Mouse (Mus musculus): ENCODE data around the gene Tmco4. TPM values are rescaled to one million over a fixed set of nuclear protein-coding genes. Genes with fewer than 3 reads are reported as not detected.
A peak's percentile ranks its signal among the peaks of the same experiment; 100 is the strongest.

The Tmco4 gene
- polyA plus RNA-seq, 1 experiment from 2014 or later: 1.1 TPM

DNA sequence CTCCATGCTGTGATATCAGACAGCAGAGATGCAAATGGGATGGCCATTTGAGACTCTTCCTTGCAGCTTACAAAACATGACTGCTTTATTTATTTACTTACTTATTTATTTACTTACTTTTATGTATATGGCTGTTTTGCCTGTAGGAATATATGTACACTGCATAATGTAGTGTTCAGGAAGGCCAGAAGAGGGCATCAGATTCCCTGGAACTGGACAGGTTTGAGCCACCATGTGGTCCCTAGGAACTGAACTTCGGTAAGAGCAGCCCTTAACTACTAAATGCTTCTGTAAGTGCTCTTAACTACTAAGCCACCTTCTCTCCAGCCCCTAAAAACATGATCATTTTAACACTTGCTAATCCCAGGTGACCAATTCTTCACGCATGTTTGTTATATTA is 105.6 kb downstream of the Tmco4 start:
- H3K4me1 ChIP-seq (replicated peaks): peaks cover 48% of the 10 kb centered on the region
- H3K27me3 ChIP-seq (ENCODE audit: insufficient read depth, poor library complexity, severe bottlenecking): peaks cover 57% of the 10 kb centered on the region
- H3K9me3 ChIP-seq: no peaks in the 10 kb centered on the region
- H3K27ac ChIP-seq: no peak overlapping the region
- WGBS: 41% methylated on average over 2 of the region's 2 CpGs
- no peak overlapping the region for H3K4me3 ChIP-seq
- no peaks in the 10 kb centered on the region for H3K36me3 ChIP-seq
- DNase-seq (ENCODE audit: low spot score): no peak

DNA sequence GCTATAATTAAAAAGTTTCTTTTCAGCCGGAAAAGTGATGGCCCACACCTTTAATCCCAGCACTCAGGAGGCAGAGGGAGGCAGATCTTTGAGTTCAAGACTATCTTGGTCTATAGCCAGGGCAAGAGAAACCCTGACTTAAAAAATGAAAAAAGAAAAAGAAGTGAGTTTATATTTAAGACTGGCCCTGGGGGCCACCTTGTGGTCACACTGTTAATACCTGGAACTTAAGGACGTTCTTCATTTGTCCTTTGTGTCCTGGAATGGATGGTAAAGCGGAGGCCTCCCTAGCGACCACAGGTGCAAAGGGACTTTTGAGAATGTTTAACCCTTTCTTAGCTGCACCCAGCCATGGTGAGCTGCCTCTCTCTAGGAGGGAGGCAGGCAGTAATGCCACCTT is 106.0 kb downstream of the Tmco4 start:
- H3K27me3 ChIP-seq (ENCODE audit: insufficient read depth, poor library complexity, severe bottlenecking): peaks cover 53% of the 10 kb centered on the region
- H3K9me3 ChIP-seq: no peaks in the 10 kb centered on the region
- no peak overlapping the region for H3K27ac ChIP-seq
- 24% methylated on average over 4 of the region's 4 CpGs for WGBS
- H3K36me3 ChIP-seq: no peaks in the 10 kb centered on the region
- no peak overlapping the region for H3K4me3 ChIP-seq
- H3K4me1 ChIP-seq (replicated peaks): peaks cover 52% of the 10 kb centered on the region
- DNase-seq (ENCODE audit: low spot score): no peak

DNA sequence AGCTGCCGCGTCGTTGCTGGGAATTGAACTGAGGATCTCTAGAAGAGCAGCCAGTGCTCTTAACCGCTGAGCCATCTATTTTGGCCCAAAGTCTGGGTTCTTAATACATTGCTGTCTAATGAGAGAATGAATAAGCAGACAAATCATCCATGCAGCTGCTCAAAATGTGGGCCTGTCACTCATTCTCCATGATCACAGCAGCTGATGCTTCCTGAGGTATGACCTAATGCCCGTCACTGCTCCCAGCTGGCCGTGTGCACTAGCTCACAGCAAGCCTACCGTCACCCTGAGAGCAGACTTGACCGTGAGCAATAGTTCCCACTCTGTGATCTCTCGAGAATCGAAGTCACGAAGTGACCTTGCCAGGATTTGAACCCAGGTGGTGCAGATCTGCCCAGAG is 106.8 kb downstream of the Tmco4 start:
- Histone ChIP-seq H3K27ac (no peak overlapping the region), H3K27me3 (ENCODE audit: insufficient read depth, poor library complexity, severe bottlenecking) (peaks cover 49% of the 10 kb centered on the region), H3K4me3 (no peak overlapping the region), H3K36me3 (no peaks in the 10 kb centered on the region), H3K4me1 (replicated peaks) (peaks cover 47% of the 10 kb centered on the region), H3K9me3 (no peaks in the 10 kb centered on the region)
- DNase-seq (ENCODE audit: low spot score): no peak
- 82% methylated on average over 11 of the region's 11 CpGs for WGBS

GRCm38 (mm10) chr4:139080259-139080658 is 107.6 kb downstream of the Tmco4 start:
- H3K9me3 ChIP-seq: no peaks in the 10 kb centered on the region
- 92% methylated on average over 7 of the region's 7 CpGs for WGBS
- no peak for DNase-seq (ENCODE audit: low spot score)
- no peak overlapping the region for H3K4me3 ChIP-seq
- no peaks in the 10 kb centered on the region for H3K36me3 ChIP-seq
- H3K4me1 ChIP-seq (replicated peaks): peaks cover 38% of the 10 kb centered on the region
- peaks cover 49% of the 10 kb centered on the region for H3K27me3 ChIP-seq (ENCODE audit: insufficient read depth, poor library complexity, severe bottlenecking)
- no peak overlapping the region for H3K27ac ChIP-seq

DNA sequence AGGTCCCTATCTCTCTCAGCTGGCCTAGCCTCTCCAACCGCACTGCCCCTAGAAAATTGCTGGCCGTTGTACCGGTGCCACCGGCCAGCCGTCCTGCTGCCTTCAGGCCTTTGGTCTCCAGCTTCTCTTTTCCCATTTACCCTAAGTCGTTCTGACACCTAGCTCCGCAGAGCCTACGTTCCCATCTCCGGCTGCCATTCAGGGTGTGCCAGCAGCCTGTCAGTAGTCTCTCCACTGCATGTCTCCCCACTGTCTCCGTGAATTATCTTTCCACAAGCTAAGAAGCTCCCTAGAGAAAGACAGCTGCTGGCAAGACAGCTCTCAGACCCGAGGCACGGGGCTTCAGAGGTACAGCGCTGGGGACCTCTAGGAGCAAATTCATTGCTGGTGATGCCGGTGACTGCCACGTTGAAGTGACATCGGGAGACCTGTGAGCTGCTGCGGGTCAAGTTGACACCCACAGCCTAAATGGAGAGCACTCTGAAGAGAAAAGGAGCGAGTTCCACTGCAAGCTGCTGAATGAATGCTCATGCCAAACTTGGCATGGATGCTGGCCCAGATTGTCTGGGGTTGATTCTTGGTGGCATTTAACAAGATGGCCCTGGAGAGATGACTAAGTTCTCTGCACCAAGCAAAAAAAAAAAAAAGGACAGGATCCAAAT is 108.7 kb downstream of the Tmco4 start:
- Histone ChIP-seq H3K27me3 (ENCODE audit: insufficient read depth, poor library complexity, severe bottlenecking) (peaks cover 41% of the 10 kb centered on the region), H3K27ac (no peak overlapping the region), H3K36me3 (no peaks in the 10 kb centered on the region), H3K9me3 (no peaks in the 10 kb centered on the region), H3K4me1 (replicated peaks) (peaks cover 32% of the 10 kb centered on the region), H3K4me3 (no peak overlapping the region)
- 78% methylated on average over 18 of the region's 18 CpGs for WGBS
- DNase-seq (ENCODE audit: low spot score): no peak

DNA sequence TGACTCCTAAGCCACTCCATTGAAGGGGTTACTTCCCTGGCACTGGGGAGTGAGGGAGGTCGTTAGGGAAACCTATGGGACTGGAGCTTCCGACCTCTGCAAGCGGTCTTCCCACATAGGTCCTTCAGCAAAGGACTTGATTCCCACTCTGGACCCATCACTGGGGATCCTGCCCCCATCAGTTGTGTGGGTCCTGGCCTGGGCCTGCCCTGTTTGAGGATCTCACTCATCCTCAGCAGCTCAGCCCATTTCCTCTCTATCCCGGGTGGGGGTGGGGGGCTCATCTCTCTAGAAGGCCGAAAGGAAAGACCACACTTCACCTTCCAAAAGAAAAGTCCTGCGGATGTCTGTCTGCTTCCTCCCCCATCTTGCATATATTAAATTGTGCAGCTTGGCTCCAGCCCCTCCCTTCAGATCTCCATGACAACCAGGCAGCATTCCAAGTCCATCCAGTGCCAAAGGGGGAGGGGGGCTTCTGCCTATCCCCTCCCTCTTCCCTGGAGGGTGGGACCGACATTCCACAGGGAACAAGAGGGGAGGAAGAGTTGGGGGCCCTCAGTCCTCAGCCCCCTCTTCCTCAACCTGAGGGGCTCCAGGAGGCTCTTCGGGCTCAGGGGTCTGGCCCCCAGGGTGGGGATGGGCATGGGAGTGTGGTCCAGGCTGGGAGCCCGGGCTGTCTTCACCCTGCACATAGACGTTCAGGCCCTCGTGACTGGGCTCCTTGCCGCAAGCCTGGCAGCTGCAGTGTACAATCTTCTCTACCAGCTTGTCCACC is 110.3 kb downstream of the Tmco4 start:
- Histone ChIP-seq H3K27ac (peak overlapping the region; percentile 80), H3K4me1 (replicated peaks) (peaks cover 32% of the 10 kb centered on the region), H3K4me3 (peak overlapping the region; percentile 34), H3K27me3 (ENCODE audit: insufficient read depth, poor library complexity, severe bottlenecking) (peaks cover 40% of the 10 kb centered on the region), H3K9me3 (no peaks in the 10 kb centered on the region), H3K36me3 (no peaks in the 10 kb centered on the region)
- WGBS: 31% methylated on average over 12 of the region's 12 CpGs
- peak; percentile 65 for DNase-seq (ENCODE audit: low spot score)

- WGBS: 80% methylated on average over 11 of the region's 11 CpGs
Observed at GRCm38 (mm10) chr4:139085337-139085736, 112.6 kb downstream of the Tmco4 start.

GRCm38 (mm10) chr4:139086037-139086436 is 113.3 kb downstream of the Tmco4 start:
- 22% methylated on average over 5 of the region's 5 CpGs for WGBS
- peak; percentile 82 for DNase-seq (ENCODE audit: low spot score)
- peaks cover 31% of the 10 kb centered on the region for H3K4me1 ChIP-seq (replicated peaks)
- no peaks in the 10 kb centered on the region for H3K9me3 ChIP-seq
- H3K27me3 ChIP-seq (ENCODE audit: insufficient read depth, poor library complexity, severe bottlenecking): peaks cover 65% of the 10 kb centered on the region
- H3K27ac ChIP-seq: no peak overlapping the region
- no peak overlapping the region for H3K4me3 ChIP-seq
- no peaks in the 10 kb centered on the region for H3K36me3 ChIP-seq

More at GRCm38 (mm10) chr4:139085337-139085736, 112.6 kb downstream of the Tmco4 start:
- Histone ChIP-seq H3K36me3 (no peaks in the 10 kb centered on the region), H3K4me1 (replicated peaks) (peaks cover 25% of the 10 kb centered on the region), H3K27me3 (ENCODE audit: insufficient read depth, poor library complexity, severe bottlenecking) (peaks cover 58% of the 10 kb centered on the region), H3K4me3 (no peak overlapping the region), H3K27ac (no peak overlapping the region), H3K9me3 (no peaks in the 10 kb centered on the region)
- no peak for DNase-seq (ENCODE audit: low spot score)

DNA sequence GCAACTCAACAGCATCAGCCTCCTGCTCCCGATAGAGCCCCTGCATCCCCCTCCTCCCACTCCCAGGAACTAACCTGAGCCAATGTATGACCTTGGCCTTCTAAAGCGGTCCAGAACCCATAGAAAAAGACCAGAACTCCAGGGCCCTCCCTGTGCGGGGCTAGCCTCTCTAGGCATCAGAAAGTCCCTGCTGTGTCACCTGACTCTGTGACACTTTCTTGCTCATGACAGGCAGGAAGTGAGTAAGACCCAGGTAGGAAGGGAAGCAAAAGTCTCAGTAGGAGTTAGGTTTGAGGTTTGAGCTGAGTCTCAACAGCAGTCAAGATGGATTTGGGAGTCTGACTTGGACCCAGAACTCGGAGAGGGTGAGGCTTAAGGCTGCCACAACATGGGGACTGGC is 114.3 kb downstream of the Tmco4 start:
- 65% methylated on average over 4 of the region's 4 CpGs for WGBS
- H3K4me3 ChIP-seq: no peak overlapping the region
- H3K9me3 ChIP-seq: no peaks in the 10 kb centered on the region
- peaks cover 34% of the 10 kb centered on the region for H3K4me1 ChIP-seq (replicated peaks)
- peaks cover 68% of the 10 kb centered on the region for H3K27me3 ChIP-seq (ENCODE audit: insufficient read depth, poor library complexity, severe bottlenecking)
- H3K27ac ChIP-seq: no peak overlapping the region
- no peaks in the 10 kb centered on the region for H3K36me3 ChIP-seq
- no peak for DNase-seq (ENCODE audit: low spot score)

- 58% methylated on average over 9 of the region's 9 CpGs for WGBS
- Histone ChIP-seq H3K4me1 (replicated peaks) (peaks cover 30% of the 10 kb centered on the region), H3K4me3 (no peak overlapping the region), H3K36me3 (no peaks in the 10 kb centered on the region), H3K9me3 (no peaks in the 10 kb centered on the region), H3K27ac (no peak overlapping the region), H3K27me3 (ENCODE audit: insufficient read depth, poor library complexity, severe bottlenecking) (peaks cover 89% of the 10 kb centered on the region)
- no peak for DNase-seq (ENCODE audit: low spot score)
Observed at GRCm38 (mm10) chr4:139088982-139089671, 116.4 kb downstream of the Tmco4 start.

DNA sequence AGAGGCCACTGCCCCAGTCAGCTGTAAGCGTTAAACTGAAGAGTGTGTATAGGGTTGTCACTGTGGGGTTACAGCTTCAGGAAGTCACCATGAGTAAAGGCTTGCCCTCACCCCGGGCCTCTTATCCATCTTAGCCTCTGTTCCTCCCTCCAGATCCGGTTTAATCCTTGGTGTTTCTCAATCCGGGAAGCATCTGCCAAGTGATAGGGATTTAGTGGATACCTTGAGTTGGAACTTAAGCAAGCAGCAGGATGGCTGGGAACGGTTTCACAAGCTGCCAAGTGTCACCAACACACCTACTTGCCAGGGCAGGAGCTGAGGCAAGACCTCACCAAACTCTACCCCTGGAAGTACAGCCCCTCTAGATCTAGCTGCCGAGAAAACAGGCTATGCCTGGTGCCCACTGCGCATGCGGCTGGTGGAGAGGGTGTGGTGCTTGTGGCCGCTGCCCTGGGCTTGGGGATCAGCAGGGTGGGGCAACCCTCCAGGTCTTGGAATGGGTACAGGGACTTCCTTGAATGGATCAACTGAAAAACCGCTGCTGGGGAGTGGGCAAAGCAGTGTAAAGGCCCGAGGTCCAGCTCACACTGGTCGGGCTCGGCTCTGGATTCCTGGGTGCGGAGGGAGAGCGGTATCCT is 117.7 kb downstream of the Tmco4 start:
- Histone ChIP-seq H3K4me3 (no peak overlapping the region), H3K27me3 (ENCODE audit: insufficient read depth, poor library complexity, severe bottlenecking) (peaks cover 90% of the 10 kb centered on the region), H3K36me3 (no peaks in the 10 kb centered on the region), H3K27ac (no peak overlapping the region), H3K4me1 (replicated peaks) (peaks cover 30% of the 10 kb centered on the region), H3K9me3 (peaks cover 9% of the 10 kb centered on the region; the same call in 1 of the 2 replicates)
- WGBS: 66% methylated on average over 15 of the region's 15 CpGs
- no peak for DNase-seq (ENCODE audit: low spot score)

DNA sequence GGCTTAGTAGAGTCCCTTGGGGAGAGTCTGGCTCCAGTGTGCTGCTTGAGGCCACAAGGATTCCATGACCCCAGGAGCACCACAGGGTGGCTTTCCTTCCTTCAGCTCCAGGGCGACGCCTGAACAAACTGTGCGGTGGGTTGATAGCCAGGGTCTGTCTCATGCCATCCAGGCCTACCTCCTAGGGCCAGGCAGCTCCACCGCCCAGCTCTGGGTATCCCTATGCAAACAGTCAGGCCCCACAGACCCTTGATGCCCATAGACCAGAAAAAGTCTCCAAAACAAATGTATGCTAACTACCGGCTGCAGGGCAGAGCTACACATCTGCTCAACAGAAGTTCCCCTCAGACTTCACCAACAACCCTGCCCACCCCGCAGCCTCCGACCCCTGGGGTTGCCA is 118.4 kb downstream of the Tmco4 start:
- Histone ChIP-seq H3K36me3 (no peaks in the 10 kb centered on the region), H3K9me3 (peaks cover 10% of the 10 kb centered on the region; the same call in 1 of the 2 replicates), H3K4me1 (replicated peaks) (peaks cover 30% of the 10 kb centered on the region), H3K4me3 (peak overlapping the region; percentile 61), H3K27ac (peak overlapping the region; percentile 78; the same call in 1 of the 2 replicates), H3K27me3 (ENCODE audit: insufficient read depth, poor library complexity, severe bottlenecking) (peaks cover 90% of the 10 kb centered on the region)
- WGBS: 22% methylated on average over 7 of the region's 7 CpGs
- DNase-seq (ENCODE audit: low spot score): peak; percentile 24

All from hindbrain, embryonic 10.5 days (tissue).